Mouse (Mus musculus) adrenal gland, adult 10 weeks (tissue): Measurements from ENCODE around the gene Jund. TPM values are rescaled to one million over a fixed set of nuclear protein-coding genes. Genes with fewer than 3 reads are reported as not detected.

Experiments used
- polyA plus RNA-seq: library from polyadenylated mRNA; stranded (reverse); fragments of 350-450 nt; fragmentation: Illumina TruSeq; extraction: RNeasy Lipid Tissue Mini Kit (QIAGEN cat#74804); gene quantifications from one replicate; pipeline ENCODE4 v1.2.3, GENCODE M21; 2014; ENCODE audit warnings: low read depth, low replicate concordance

Gene Jund
- 24.6 TPM for polyA plus RNA-seq

GRCm38 (mm10) chr8:70698310-70699109 lies at the start of gene Jund:
Gene Jund, plus strand, starts transcription at chr8:70698949.

GRCm38 (mm10) chr8:70660273-70660725 lies 38.5 kb upstream of the Jund start, which contains the start of gene Pgpep1:
Gene Pgpep1, minus strand, starts transcription at chr8:70660388.

DNA sequence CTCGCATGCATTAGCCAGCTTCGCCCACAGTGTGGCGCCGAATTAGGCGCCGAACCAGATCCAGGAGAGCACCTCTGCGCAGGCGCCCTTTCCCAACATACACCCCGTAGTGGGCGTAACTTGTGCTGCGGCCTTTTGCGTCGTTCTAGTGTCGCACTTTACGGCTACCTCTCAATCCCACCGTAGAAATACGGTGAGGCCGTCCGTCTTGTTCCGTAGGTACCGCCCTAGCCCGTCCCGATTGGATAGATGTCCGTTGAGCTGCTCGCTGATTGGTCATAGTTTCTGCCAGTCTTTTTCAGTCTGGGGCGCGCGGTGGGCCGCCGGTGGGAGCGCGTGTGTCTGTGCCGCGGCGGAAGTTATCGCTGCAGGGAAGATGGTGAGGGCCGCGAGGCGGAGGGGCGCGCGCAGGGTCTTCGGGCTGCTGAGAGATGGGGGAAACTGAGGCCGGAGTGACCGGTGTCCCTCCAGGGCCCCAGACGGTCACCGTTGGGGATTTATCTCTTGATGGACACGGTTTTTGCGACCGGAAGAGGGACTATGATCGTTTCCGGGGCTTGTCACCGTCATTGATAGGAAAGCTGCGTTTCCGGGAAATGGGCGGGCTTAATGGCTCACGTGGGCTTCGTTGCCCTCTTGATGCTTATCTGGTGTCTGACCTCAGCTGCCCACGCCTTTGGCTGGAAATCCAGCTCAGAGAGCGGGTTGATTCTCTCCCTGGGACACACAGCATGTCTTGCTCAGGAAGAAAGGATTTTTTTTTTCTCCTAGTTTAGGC lies 25.5 kb upstream of the Jund start, which contains the start of gene Lsm4:
Lsm4 (plus strand) TSS at position 170 of the 778 bp plus-strand sequence.

DNA sequence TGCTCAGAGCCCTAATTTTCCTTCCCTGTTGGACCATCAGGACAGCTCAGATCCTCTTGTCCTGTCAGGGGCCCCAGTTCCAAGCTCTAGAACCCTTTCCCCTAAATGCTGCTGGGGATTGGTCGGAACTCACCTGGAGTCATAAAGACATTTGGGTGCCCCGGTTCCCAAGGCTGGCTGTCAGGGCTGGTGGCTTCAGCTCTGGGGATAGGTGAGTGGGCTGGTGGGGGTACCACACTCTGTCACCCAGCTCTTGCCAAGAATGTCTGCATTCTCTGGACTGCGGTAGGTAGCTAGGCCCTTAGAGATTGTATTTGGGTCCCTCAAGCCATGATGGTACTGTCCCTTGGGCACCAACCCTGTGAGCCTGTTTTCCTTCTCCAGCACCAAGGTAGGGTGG lies 4.5 kb downstream of the Jund start, which contains the start of gene Iqcn:
Iqcn (plus strand) TSS at position 171 of the 400 bp plus-strand sequence.

GRCm38 (mm10) chr8:70718297-70718696 lies 19.5 kb downstream of the Jund start, which contains the start of gene Gm3336:
Gene Gm3336, plus strand, starts transcription at chr8:70718543.

DNA sequence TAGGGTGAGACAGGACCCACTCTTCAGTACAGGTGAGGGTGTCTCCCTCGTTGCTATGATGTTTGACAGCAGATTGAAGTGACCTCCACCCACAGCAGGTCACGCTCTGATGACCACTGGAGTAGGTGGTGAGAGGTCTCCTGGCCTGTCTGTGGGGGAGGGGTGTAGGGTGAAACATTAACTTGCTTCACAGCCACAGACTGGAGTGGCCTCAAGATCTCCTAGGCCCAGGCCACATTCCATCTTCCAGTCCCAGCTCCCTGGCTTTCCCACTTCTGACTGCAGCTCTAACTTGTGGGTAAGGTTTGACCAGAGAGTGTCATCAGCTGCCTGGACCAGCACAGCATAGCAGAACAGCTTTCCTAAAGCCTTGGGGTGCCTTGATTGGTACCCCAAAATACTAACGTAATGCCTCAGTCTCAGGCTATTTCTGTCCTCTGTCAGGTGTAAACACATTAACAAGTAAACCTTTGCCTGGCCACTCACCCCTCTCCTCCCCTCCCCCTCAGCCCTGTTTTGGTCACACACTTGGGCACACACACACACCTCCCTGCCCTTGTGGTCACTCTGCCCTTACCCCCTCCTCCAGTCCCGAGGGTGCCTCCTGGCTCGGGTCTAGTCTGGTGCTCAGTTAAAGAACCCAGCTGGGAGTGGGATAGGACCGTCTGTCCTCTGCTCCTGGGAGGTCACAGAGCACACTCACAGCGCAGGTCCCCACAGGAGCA lies 24.9 kb downstream of the Jund start, which contains the start of gene Pde4c:
Pde4c (plus strand) TSS at position 235 of the 725 bp plus-strand sequence.

Other genes starting within 250 kb of the Jund start
- 5.4 TPM for gene Klhl26, start 222.0 kb upstream of the Jund start, polyA plus RNA-seq
- 0.82 TPM for gene Tmem59l, start 211.6 kb upstream of the Jund start, polyA plus RNA-seq
- not detected for gene Crlf1, start 205.8 kb upstream of the Jund start, polyA plus RNA-seq
- not detected for gene Rex1bd, start 192.2 kb upstream of the Jund start, polyA plus RNA-seq
- gene Uba52, start 188.1 kb upstream of the Jund start, polyA plus RNA-seq, result 3.9 TPM
- 5.1 TPM for gene Fkbp8, start 171.2 kb upstream of the Jund start, polyA plus RNA-seq
- gene Kxd1, start 171.0 kb upstream of the Jund start, polyA plus RNA-seq, result 8.0 TPM
- gene Ell, start 159.5 kb upstream of the Jund start, polyA plus RNA-seq, result 0.58 TPM
- 0.29 TPM for gene Isyna1, start 104.6 kb upstream of the Jund start, polyA plus RNA-seq
- gene Ssbp4, start 90.1 kb upstream of the Jund start, polyA plus RNA-seq, result not detected
- not detected for gene Lrrc25, start 82.8 kb upstream of the Jund start, polyA plus RNA-seq
- not detected for gene Gdf15, start 66.5 kb upstream of the Jund start, polyA plus RNA-seq
- gene Pgpep1, start 38.6 kb upstream of the Jund start, polyA plus RNA-seq, result 55.2 TPM
- not detected for gene Lsm4, start 25.7 kb upstream of the Jund start, polyA plus RNA-seq
- gene Iqcn, start 4.5 kb downstream of the Jund start, polyA plus RNA-seq, result not detected
- not detected for gene Gm3336, start 19.6 kb downstream of the Jund start, polyA plus RNA-seq
- gene Pde4c, start 24.8 kb downstream of the Jund start, polyA plus RNA-seq, result not detected
- gene Rab3a, start 55.7 kb downstream of the Jund start, polyA plus RNA-seq, result 12.3 TPM
- gene Mpv17l2, start 62.0 kb downstream of the Jund start, polyA plus RNA-seq, result 2.2 TPM
- gene Pik3r2, start 77.8 kb downstream of the Jund start, polyA plus RNA-seq, result 1.9 TPM
- gene Mast3, start 106.1 kb downstream of the Jund start, polyA plus RNA-seq, result 1.5 TPM
- gene Il12rb1, start 109.5 kb downstream of the Jund start, polyA plus RNA-seq, result not detected
- gene Arrdc2, start 140.8 kb downstream of the Jund start, polyA plus RNA-seq, result 1.5 TPM
- 0.47 TPM for gene Kcnn1, start 164.3 kb downstream of the Jund start, polyA plus RNA-seq
- gene Ccdc124, start 175.0 kb downstream of the Jund start, polyA plus RNA-seq, result not detected
- gene Slc5a5, start 193.8 kb downstream of the Jund start, polyA plus RNA-seq, result not detected
- gene Rpl18a, start 198.5 kb downstream of the Jund start, polyA plus RNA-seq, result 46.7 TPM
- gene Map1s, start 207.0 kb downstream of the Jund start, polyA plus RNA-seq, result 1.6 TPM